Mouse (Mus musculus) limb, embryonic 11.5 days (tissue): Measurements from ENCODE around the gene Tln2. TPM values are rescaled to one million over a fixed set of nuclear protein-coding genes. Genes with fewer than 3 reads are reported as not detected.

Experiments
- ATAC-seq: fragments of 200-750 bp; cut with Nextera tagmentation; 2 replicates; pipeline ENCODE4 v1.8.0; 2017; ENCODE audit warnings: low read depth; ENCODE audit not compliant: insufficient number of reproducible peaks, low FRiP score, low TSS enrichment
- DNase-seq: peaks from one replicate; pipeline ENCODE4 v3.0.0-alpha.2; 2015; ENCODE audit warnings: low spot score
- H3K27ac ChIP-seq: fragments of 300-500 bp; sonication (generic); replicated peaks from 2 replicates; pipeline ENCODE4 v1.5.1; 2014; ENCODE audit warnings: low read depth, mild to moderate bottlenecking, low read length
- H3K27me3 ChIP-seq: fragments of 300-500 bp; sonication (generic); 2 replicates; pipeline ENCODE4 v1.6.1; 2014; ENCODE audit warnings: mild to moderate bottlenecking, low read length, mixed read lengths; ENCODE audit not compliant: control insufficient read depth, insufficient read depth
- H3K36me3 ChIP-seq: fragments of 300-500 bp; sonication (generic); 2 replicates; pipeline ENCODE4 v1.6.1; 2014; ENCODE audit warnings: mild to moderate bottlenecking, low read length, moderate library complexity, mixed read lengths; ENCODE audit not compliant: control insufficient read depth, insufficient read depth
- H3K4me1 ChIP-seq: fragments of 300-500 bp; sonication (generic); 2 replicates; pipeline ENCODE4 v1.6.1; 2014; ENCODE audit warnings: low read length, mixed read lengths; ENCODE audit not compliant: control insufficient read depth, insufficient read depth
- H3K4me2 ChIP-seq: fragments of 300-500 bp; sonication (generic); 2 replicates; pipeline ENCODE4 v1.6.1; 2014; ENCODE audit warnings: low read depth, mild to moderate bottlenecking, moderate library complexity; ENCODE audit not compliant: severe bottlenecking
- H3K4me3 ChIP-seq: fragments of 300-500 bp; sonication (generic); 2 replicates; pipeline ENCODE4 v1.5.1; 2014; ENCODE audit warnings: low read depth, low read length
- H3K9ac ChIP-seq: fragments of 300-500 bp; sonication (generic); 2 replicates; pipeline ENCODE4 v1.6.1; 2014; ENCODE audit warnings: mild to moderate bottlenecking, low read length
- H3K9me3 ChIP-seq: fragments of 300-500 bp; sonication (generic); 2 replicates; pipeline ENCODE4 v1.6.1; 2016; ENCODE audit warnings: low read length; ENCODE audit not compliant: control insufficient read depth
- WGBS: fragments of 180-500 bp; shearing (Covaris S2); extraction: QIAGEN DNeasy Blood & Tissue Kit; methylation state at CpG from one replicate; pipeline ENCODE4 v1.1.7; 2014; 5-methylcytosine and 5-hydroxymethylcytosine counted together
- polyA plus RNA-seq: library from polyadenylated mRNA; unstranded; fragments of >200 nt; fragmentation: Nextera tagmentation; extraction: Ambion mirVana; gene quantifications from 2 replicates; pipeline ENCODE4 v1.2.1, GENCODE M21; 2014

Gene Tln2
- polyA plus RNA-seq, 1 experiment from 2014 or later: 28.2 TPM

GRCm38 (mm10) chr9:67241683-67242082 is 317.8 kb downstream of the Tln2 start:
- ATAC-seq (no peak), DNase-seq (no peak)
- no peak overlapping the region for H3K4me3 ChIP-seq
- no peaks in the 10 kb centered on the region for H3K4me1 ChIP-seq
- no peak overlapping the region for H3K4me2 ChIP-seq
- no peaks in the 10 kb centered on the region for H3K9me3 ChIP-seq
- no peak overlapping the region for H3K9ac ChIP-seq
- H3K27me3 ChIP-seq: no peaks in the 10 kb centered on the region
- no peaks in the 10 kb centered on the region for H3K36me3 ChIP-seq
- no peak overlapping the region for H3K27ac ChIP-seq
- 91% methylated on average over 5 of the region's 5 CpGs for whole genome bisulfite sequencing

- ATAC-seq (no peak), DNase-seq (no peak)
- Histone ChIP-seq H3K9ac (no peak overlapping the region), H3K4me1 (no peaks in the 10 kb centered on the region), H3K27ac (no peak overlapping the region), H3K36me3 (no peaks in the 10 kb centered on the region), H3K4me3 (no peak overlapping the region), H3K9me3 (no peaks in the 10 kb centered on the region), H3K4me2 (no peak overlapping the region), H3K27me3 (no peaks in the 10 kb centered on the region)
- 90% methylated on average over 9 of the region's 9 CpGs for WGBS
These were observed 319.0 kb downstream of the Tln2 start for GRCm38 (mm10) chr9:67240456-67240855.

- Histone ChIP-seq H3K27me3 (no peaks in the 10 kb centered on the region), H3K4me1 (0 out of 2 replicates have a peak, but pooled peaks cover 2% of the 10 kb centered on the region), H3K9ac (no peak overlapping the region), H3K4me3 (no peak overlapping the region), H3K9me3 (no peaks in the 10 kb centered on the region), H3K4me2 (no peak overlapping the region), H3K27ac (no peak overlapping the region), H3K36me3 (no peaks in the 10 kb centered on the region)
- no peak for DNase-seq
- ATAC-seq: no peak
- WGBS: 45% methylated on average over 3 of the region's 3 CpGs
These were observed 322.5 kb downstream of the Tln2 start for GRCm38 (mm10) chr9:67236987-67237386.

GRCm38 (mm10) chr9:67235441-67236217 is 323.9 kb downstream of the Tln2 start:
- Histone ChIP-seq H3K4me2 (no peak overlapping the region), H3K9me3 (no peaks in the 10 kb centered on the region), H3K9ac (no peak overlapping the region), H3K36me3 (no peaks in the 10 kb centered on the region), H3K27ac (no peak overlapping the region), H3K27me3 (no peaks in the 10 kb centered on the region), H3K4me1 (0 out of 2 replicates have a peak, but pooled peaks cover 2% of the 10 kb centered on the region), H3K4me3 (no peak overlapping the region)
- no peak for ATAC-seq
- DNase-seq: no peak
- 51% methylated on average over 12 of the region's 12 CpGs for WGBS

- no peak overlapping the region for H3K4me2 ChIP-seq
- DNase-seq: peak; percentile 39
These were observed 330.5 kb downstream of the Tln2 start for GRCm38 (mm10) chr9:67229033-67229432.

GRCm38 (mm10) chr9:67220388-67220787 is 339.1 kb downstream of the Tln2 start:
- 0 out of 2 replicates have a peak, but pooled peaks cover 2% of the 10 kb centered on the region for H3K4me1 ChIP-seq
- no peaks in the 10 kb centered on the region for H3K27me3 ChIP-seq
- no peak overlapping the region for H3K27ac ChIP-seq
- H3K9me3 ChIP-seq: no peaks in the 10 kb centered on the region
- ATAC-seq (no peak), DNase-seq (peak; percentile 46)
- no peak overlapping the region for H3K4me3 ChIP-seq
- no peak overlapping the region for H3K4me2 ChIP-seq
- no peaks in the 10 kb centered on the region for H3K36me3 ChIP-seq
- 68% methylated on average over 3 of the region's 3 CpGs for WGBS
- H3K9ac ChIP-seq: no peak overlapping the region

More at GRCm38 (mm10) chr9:67229033-67229432, 330.5 kb downstream of the Tln2 start:
- peaks cover 10% of the 10 kb centered on the region; the same call in 1 of the 2 replicates for H3K4me1 ChIP-seq
- ATAC-seq: no peak
- WGBS: 46% methylated on average over 5 of the region's 5 CpGs
- H3K36me3 ChIP-seq: no peaks in the 10 kb centered on the region; the same call in 1 of the 2 replicates
- H3K9ac ChIP-seq: no peak overlapping the region
- no peaks in the 10 kb centered on the region for H3K27me3 ChIP-seq
- no peak overlapping the region for H3K4me3 ChIP-seq
- H3K9me3 ChIP-seq: no peaks in the 10 kb centered on the region
- peak overlapping the region; percentile 79 for H3K27ac ChIP-seq

- DNase-seq (peak; percentile 40), ATAC-seq (no peak)
- no peak overlapping the region for H3K9ac ChIP-seq
- WGBS: 54% methylated on average over 9 of the region's 9 CpGs
- H3K36me3 ChIP-seq: no peaks in the 10 kb centered on the region
- no peaks in the 10 kb centered on the region for H3K9me3 ChIP-seq
- H3K4me3 ChIP-seq: no peak overlapping the region
- H3K4me2 ChIP-seq: no peak overlapping the region
- peaks cover 9% of the 10 kb centered on the region; the same call in 1 of the 2 replicates for H3K4me1 ChIP-seq
- no peak overlapping the region for H3K27ac ChIP-seq
- no peaks in the 10 kb centered on the region for H3K27me3 ChIP-seq
These were observed 341.5 kb downstream of the Tln2 start for GRCm38 (mm10) chr9:67218001-67218400.

GRCm38 (mm10) chr9:67214191-67214985 is 345.1 kb downstream of the Tln2 start:
- Histone ChIP-seq H3K4me1 (peaks cover 9% of the 10 kb centered on the region; the same call in 1 of the 2 replicates), H3K4me3 (no peak overlapping the region), H3K9ac (no peak overlapping the region), H3K27ac (no peak overlapping the region), H3K4me2 (no peak overlapping the region), H3K9me3 (no peaks in the 10 kb centered on the region), H3K36me3 (no peaks in the 10 kb centered on the region), H3K27me3 (no peaks in the 10 kb centered on the region)
- no peak for ATAC-seq
- WGBS: 69% methylated on average over 3 of the region's 3 CpGs
- no peak for DNase-seq
